Mouse (Mus musculus) heart, adult 2 months (tissue): ENCODE measurements around the gene Prss44.

Experiments used
- CTCF ChIP-seq: fragments of 200-600 bp; IDR thresholded peaks from 2 replicates; pipeline ENCODE4 v1.8.1; 2022; ENCODE audit warnings: antibody characterized with exemption, mild to moderate bottlenecking, moderate library complexity
- EP300 ChIP-seq: fragments of 200-500 bp; IDR thresholded peaks from 2 replicates; pipeline ENCODE4 v1.6.1; 2011; ENCODE audit warnings: low read depth, low read length, control low read depth; ENCODE audit not compliant: insufficient read depth

DNA sequence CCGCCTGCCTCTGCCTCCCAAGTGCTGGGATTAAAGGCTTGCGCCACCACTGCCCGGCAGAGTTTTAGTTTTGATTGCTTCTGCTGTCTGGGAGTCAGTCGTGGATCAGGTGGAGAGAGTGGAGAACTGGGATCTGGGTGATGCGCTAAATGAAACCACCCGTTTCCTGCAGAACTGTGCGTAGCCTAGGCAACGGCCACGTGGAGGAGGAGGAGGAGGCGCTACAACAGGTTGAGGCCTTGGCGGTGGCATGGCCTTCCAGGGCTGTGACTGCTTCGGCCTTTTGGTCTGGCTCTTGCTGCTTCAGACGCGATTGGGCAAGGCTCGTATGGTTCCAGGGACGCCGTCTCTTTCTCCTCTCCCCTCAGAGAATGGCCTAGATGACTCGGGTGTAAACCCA is at the start of gene Prss44:
- no peak for TF ChIP-seq CTCF
- TF ChIP-seq EP300 = no peak
